15 mouse cellular contexts compared by ENCODE assay signal in genomic region chr16:76332127-76332526, GRCm38 (mm10). TPM values are rescaled to one million over a fixed set of nuclear protein-coding genes. Genes with fewer than 3 reads are reported as not detected.
DNase-seq lines count a peak whose midpoint lies in the region; TF ChIP-seq lines count a peak whose summit lies in the region.
"Had no signal": no experiment of that assay in that cellular context is flagged by ENCODE, and none has a peak within 500 bp of the region (broad histone marks: within the 10 kb centered on the region; RNA-seq: fewer than 3 reads in every experiment).

No protein-coding gene starts in this region.

- no peak for TF ChIP-seq POLR2A in liver, adult 2 months (IDR thresholded peaks at IDR 0.05; ENCODE audit: extremely low read depth, insufficient read depth, low read length)

- H3K9ac ChIP-seq in liver, adult 2 months (ENCODE audit: low read depth, low read length): no peak overlapping the region
- H3K9ac ChIP-seq: hindbrain, embryonic 14.5 days; lung, embryonic 15.5 days had no signal

- WGBS in liver, adult 2 months: 28% methylated on average over 7 of the region's 7 CpGs

- H3K4me3 ChIP-seq in liver, adult 2 months (ENCODE audit: insufficient read depth, low read depth, low read length): no peak overlapping the region
- H3K4me3 ChIP-seq: lung, embryonic 15.5 days had no signal

- no peak overlapping the region for H3K27ac ChIP-seq in liver, adult 2 months (replicated peaks; ENCODE audit: insufficient read depth, low read depth, low read length)
- H3K27ac ChIP-seq: hindbrain, embryonic 14.5 days; lung, embryonic 15.5 days had no signal

- peaks cover 43% of the 10 kb centered on the region; the same call in 1 of the 2 replicates for H3K79me2 ChIP-seq in liver, adult 2 months (ENCODE audit: control insufficient read depth, insufficient read depth, low read length)

- peak; percentile 58 for DNase-seq in embryo, embryonic 10.5 days (ENCODE audit: low spot score)
- DNase-seq in embryo, embryonic 10 days (ENCODE audit: low spot score): no peak
- DNase-seq in liver, adult 2 months (ENCODE audit: extremely low read depth, low read depth, low spot score): peak; percentile 45
- DNase-seq in liver (no peak), ZHBTc4 (ENCODE audit: low read depth, low spot score) (peak; percentile 58)
- peak; percentile 46 for DNase-seq in lung, postnatal 36 days
- DNase-seq in adrenal gland, postnatal 25 days: no peak
- DNase-seq in frontal cortex, postnatal 10 days (ENCODE audit: low spot score in 2 of 2): no peak
- DNase-seq: cerebellum, adult 2 months; midbrain, embryonic 14.5 days; right cerebral cortex, postnatal 4 days; thymus, postnatal 14 days had no signal

- peaks cover 7% of the 10 kb centered on the region; the same call in 1 of the 2 replicates for H3K4me1 ChIP-seq in liver, adult 2 months (ENCODE audit: control insufficient read depth, insufficient read depth, low read length)

- H3K36me3 ChIP-seq in liver, adult 2 months (ENCODE audit: control insufficient read depth, insufficient read depth, low read length): no peaks in the 10 kb centered on the region
- H3K36me3 ChIP-seq: lung, embryonic 15.5 days had no signal

- TF ChIP-seq CTCF in liver, adult 2 months (IDR thresholded peaks at IDR 0.05; ENCODE audit: low read depth, low read length): no peak

- no peaks in the 10 kb centered on the region for H3K27me3 ChIP-seq in liver, adult 2 months (ENCODE audit: control insufficient read depth, insufficient read depth, low read length)
- H3K27me3 ChIP-seq: CH12.LX; lung, embryonic 15.5 days had no signal

RNA-seq across cellular contexts. Expression of gene Nrip1, which starts 41.5 kb away (rescaled TPM):
- 8.9 and 13.7 TPM in 2 replicates for total RNA-seq in liver, adult 2 months (2014; rRNA removed)
- 2.9 and 3.7 TPM in 2 replicates for polyA plus RNA-seq in liver, adult 2 months (2012; rRNA removed)
- total RNA-seq in adrenal gland, postnatal 25 days (2021): 77.2 and 97.1 TPM in 2 replicates
- total RNA-seq: CH12.LX had no signal

Comparison
In these comparisons a context has a peak if more than half of its experiments do, and no peak if none do; other contexts are left out.
1. DNase-seq: peak in embryo, embryonic 10.5 days (single experiment), liver, adult 2 months (single experiment), ZHBTc4 (single experiment) and lung, postnatal 36 days (single experiment); none in embryo, embryonic 10 days (single experiment), liver (single experiment), adrenal gland, postnatal 25 days (single experiment) and frontal cortex, postnatal 10 days (0 of 2).